In genomic region chr15:80095596-80095995, GRCm38 (mm10) we compare ENCODE assay signal across 17 mouse cellular contexts. TPM values are rescaled to one million over a fixed set of nuclear protein-coding genes. Genes with fewer than 3 reads are reported as not detected.
DNase-seq lines count a peak whose midpoint lies in the region; ATAC-seq and TF ChIP-seq lines count a peak whose summit lies in the region.
"Had no signal": no experiment of that assay in that cellular context is flagged by ENCODE, and none has a peak within 500 bp of the region (broad histone marks: within the 10 kb centered on the region; RNA-seq: fewer than 3 reads in every experiment).

No protein-coding gene starts in this region.

- no peaks in the 10 kb centered on the region for H3K9me3 ChIP-seq in liver, embryonic 12.5 days (replicated peaks)
- H3K9me3 ChIP-seq in MEL (replicated peaks; ENCODE audit: insufficient read depth, low read length) = no peaks in the 10 kb centered on the region
- no peaks in the 10 kb centered on the region for H3K9me3 ChIP-seq in embryonic facial prominence, embryonic 15.5 days (replicated peaks)
- no peaks in the 10 kb centered on the region for H3K9me3 ChIP-seq in stomach, embryonic 15.5 days
- no peaks in the 10 kb centered on the region for H3K9me3 ChIP-seq in forebrain, embryonic 16.5 days (ENCODE audit: control insufficient read depth, low read length)
- H3K9me3 ChIP-seq: heart, embryonic 13.5 days; midbrain, embryonic 13.5 days had no signal

- ATAC-seq in liver, embryonic 12.5 days = no peak
- ATAC-seq in embryonic facial prominence, embryonic 15.5 days (ENCODE audit: insufficient number of reproducible peaks, low FRiP score, low TSS enrichment, low read depth) = no peak
- peak; percentile 44 for ATAC-seq in stomach, embryonic 15.5 days (ENCODE audit: insufficient read depth, low FRiP score, low read depth)
- no peak for ATAC-seq in forebrain, embryonic 16.5 days
- ATAC-seq: inflammation-experienced regulatory T-cells, adult 6 months; midbrain, embryonic 13.5 days; Patski had no signal

- no peak overlapping the region for H3K4me2 ChIP-seq in liver, embryonic 12.5 days
- no peak overlapping the region for H3K4me2 ChIP-seq in embryonic facial prominence, embryonic 15.5 days (replicated peaks)
- no peak overlapping the region for H3K4me2 ChIP-seq in stomach, embryonic 15.5 days
- no peak overlapping the region for H3K4me2 ChIP-seq in forebrain, embryonic 16.5 days (ENCODE audit: low read length)
- H3K4me2 ChIP-seq: heart, embryonic 13.5 days; midbrain, embryonic 13.5 days had no signal

- no peak for TF ChIP-seq RAD21 in MEL (IDR thresholded peaks at IDR 0.05; ENCODE audit: low read depth, low read length)

- H3K9ac ChIP-seq in liver, embryonic 12.5 days = no peak overlapping the region
- H3K9ac ChIP-seq in MEL (ENCODE audit: control insufficient read depth, low read depth, low read length, poor library complexity, severe bottlenecking) = peak overlapping the region; percentile 5; the same call in 1 of the 2 replicates
- H3K9ac ChIP-seq in embryonic facial prominence, embryonic 15.5 days = no peak overlapping the region
- H3K9ac ChIP-seq in stomach, embryonic 15.5 days = no peak overlapping the region
- H3K9ac ChIP-seq in forebrain, embryonic 16.5 days (replicated peaks; ENCODE audit: low read depth, low read length) = no peak overlapping the region
- H3K9ac ChIP-seq: heart, embryonic 13.5 days; midbrain, embryonic 13.5 days had no signal

- no peak for TF ChIP-seq EP300 in MEL (IDR thresholded peaks at IDR 0.05; ENCODE audit: low read depth in 1 of 2, low read length in 2 of 2)

- DNase-seq in liver (no peak), MEL (ENCODE audit: low read depth, low spot score) (no peak), adipocyte (ENCODE audit: low spot score) (no peak)
- DNase-seq: cerebellum, postnatal 10 days; kidney, postnatal 36 days; left cerebral cortex, postnatal 4 days; lung, adult 18-20 months had no signal

- TF ChIP-seq POLR2A in MEL (IDR thresholded peaks at IDR 0.05; ENCODE audit: control insufficient read depth in 1 of 2, insufficient read depth in 1 of 2, low read depth in 1 of 2, low read length in 2 of 2, poor library complexity in 1 of 2) = no peak

- no peak overlapping the region for H3K4me3 ChIP-seq in liver, embryonic 12.5 days
- no peak overlapping the region for H3K4me3 ChIP-seq in MEL (ENCODE audit: control insufficient read depth in 1 of 2, insufficient read depth in 1 of 2, low read depth in 2 of 2, low read length in 2 of 2)
- H3K4me3 ChIP-seq in embryonic facial prominence, embryonic 15.5 days (replicated peaks) = no peak overlapping the region
- H3K4me3 ChIP-seq in stomach, embryonic 15.5 days (replicated peaks) = no peak overlapping the region
- H3K4me3 ChIP-seq in forebrain, embryonic 16.5 days (replicated peaks; ENCODE audit: low read length) = no peak overlapping the region
- H3K4me3 ChIP-seq: heart, embryonic 13.5 days; midbrain, embryonic 13.5 days; myocyte had no signal

- H3K4me1 ChIP-seq in liver, embryonic 12.5 days = peaks cover 77% of the 10 kb centered on the region
- H3K4me1 ChIP-seq in MEL (ENCODE audit: control insufficient read depth in 1 of 2, insufficient read depth in 2 of 2, low read length in 2 of 2) = peaks cover 13 to 37% of the 10 kb centered on the region in 2 experiments; a peak in 3 of 4 replicates
- H3K4me1 ChIP-seq in embryonic facial prominence, embryonic 15.5 days = peaks cover 52% of the 10 kb centered on the region
- H3K4me1 ChIP-seq in stomach, embryonic 15.5 days = peaks cover 29% of the 10 kb centered on the region
- peaks cover 39% of the 10 kb centered on the region for H3K4me1 ChIP-seq in forebrain, embryonic 16.5 days (replicated peaks; ENCODE audit: control insufficient read depth, insufficient read depth, low read length)

- TF ChIP-seq CTCF in MEL (IDR thresholded peaks at IDR 0.05 in 2 of 3, conservative IDR thresholded peaks at IDR 0.05 in 1 of 3; ENCODE audit: control insufficient read depth in 1 of 3, insufficient read depth in 1 of 3, low read depth in 2 of 3, low read length in 3 of 3, poor library complexity in 1 of 3, severe bottlenecking in 1 of 3) = no peak

- WGBS in liver, embryonic 12.5 days (ENCODE audit: insufficient replicate concordance) = 73% methylated on average over 1 of the region's 1 CpGs
- WGBS in embryonic facial prominence, embryonic 15.5 days = 43% methylated on average over 1 of the region's 1 CpGs
- 76% methylated on average over 1 of the region's 1 CpGs for WGBS in stomach, embryonic 15.5 days
- 71% methylated on average over 1 of the region's 1 CpGs for WGBS in forebrain, embryonic 16.5 days

- peaks cover 35% of the 10 kb centered on the region for H3K79me2 ChIP-seq in MEL (ENCODE audit: control insufficient read depth, insufficient read depth, low read length, poor library complexity)

- H3K27ac ChIP-seq in liver, embryonic 12.5 days = peak overlapping the region; percentile 96
- H3K27ac ChIP-seq in MEL (ENCODE audit: control insufficient read depth, low read depth, low read length) = no peak overlapping the region
- 0 out of 2 replicates have a peak overlapping the region, but pooled peaks have one; percentile 45 for H3K27ac ChIP-seq in embryonic facial prominence, embryonic 15.5 days (replicated peaks)
- peak overlapping the region; percentile 66 for H3K27ac ChIP-seq in stomach, embryonic 15.5 days
- no peak overlapping the region for H3K27ac ChIP-seq in forebrain, embryonic 16.5 days (ENCODE audit: low read length)
- H3K27ac ChIP-seq: heart, embryonic 13.5 days; midbrain, embryonic 13.5 days had no signal

- H3K27me3 ChIP-seq in liver, embryonic 12.5 days (replicated peaks) = peaks cover 34% of the 10 kb centered on the region
- H3K27me3 ChIP-seq in MEL (ENCODE audit: control insufficient read depth in 1 of 2, insufficient read depth in 2 of 2, low read length in 2 of 2) = no peaks in the 10 kb centered on the region
- peaks cover 27% of the 10 kb centered on the region for H3K27me3 ChIP-seq in embryonic facial prominence, embryonic 15.5 days
- peaks cover 10% of the 10 kb centered on the region; the same call in 1 of the 2 replicates for H3K27me3 ChIP-seq in stomach, embryonic 15.5 days (replicated peaks)
- H3K27me3 ChIP-seq in forebrain, embryonic 16.5 days (replicated peaks; ENCODE audit: control insufficient read depth, insufficient read depth, low read length) = no peaks in the 10 kb centered on the region
- H3K27me3 ChIP-seq: Patski had no signal

- no peaks in the 10 kb centered on the region for H3K36me3 ChIP-seq in liver, embryonic 12.5 days
- peaks cover 0 to 20% of the 10 kb centered on the region in 2 experiments; a peak in 2 of 4 replicates for H3K36me3 ChIP-seq in MEL (ENCODE audit: control insufficient read depth in 1 of 2, insufficient read depth in 2 of 2, low read length in 2 of 2)
- H3K36me3 ChIP-seq in embryonic facial prominence, embryonic 15.5 days = no peaks in the 10 kb centered on the region
- H3K36me3 ChIP-seq in stomach, embryonic 15.5 days = no peaks in the 10 kb centered on the region
- no peaks in the 10 kb centered on the region for H3K36me3 ChIP-seq in forebrain, embryonic 16.5 days (ENCODE audit: control insufficient read depth, insufficient read depth)
- H3K36me3 ChIP-seq: heart, embryonic 13.5 days; midbrain, embryonic 13.5 days had no signal

TF ChIP-seq in MEL, 35 proteins besides CTCF, POLR2A, EP300 and RAD21 (continues in another document):
- TF ChIP-seq GABPA (IDR thresholded peaks at IDR 0.05; ENCODE audit: low read depth, low read length) (no peak), USF2 (IDR thresholded peaks at IDR 0.05; ENCODE audit: borderline replicate concordance in 1 of 2, insufficient read depth in 1 of 2, low read depth in 1 of 2, low read length in 2 of 2) (no peak), ZMIZ1 (IDR thresholded peaks at IDR 0.05; ENCODE audit: low read depth, low read length) (no peak), GATA1 (IDR thresholded peaks at IDR 0.05; ENCODE audit: low read depth, low read length) (no peak), JUND (IDR thresholded peaks at IDR 0.05; ENCODE audit: low read depth, low read length) (no peak), BHLHE40 (IDR thresholded peaks at IDR 0.05; ENCODE audit: borderline replicate concordance, low read depth, low read length) (no peak), MXI1 (IDR thresholded peaks at IDR 0.05; ENCODE audit: low read depth, low read length) (no peak), CHD1 (IDR thresholded peaks at IDR 0.05; ENCODE audit: low read depth, low read length) (no peak), SMC3 (IDR thresholded peaks at IDR 0.05; ENCODE audit: low read depth, low read length) (no peak)

RNA-seq across cellular contexts. Expression of gene Rpl3, which starts 3.9 kb away (rescaled TPM):
- 912 and 924 TPM in 2 replicates for polyA plus RNA-seq in liver, embryonic 12.5 days (2016; fragmentation: Nextera tagmentation; extraction: Ambion mirVana)
- total RNA-seq in MEL (2012; rRNA removed) = 1,686 and 1,722 TPM in 2 replicates
- polyA plus RNA-seq in MEL (2012; ENCODE audit: insufficient read depth in 1 of 2, insufficient read length in 2 of 2, low read depth in 1 of 2, low replicate concordance in 2 of 2, missing spikeins in 1 of 2) = 1,000 to 10,000 TPM in 1 of 2 experiments, 100 to 1,000 TPM in 1; 543 to 1,096 TPM
- 1,004 and 1,072 TPM in 2 replicates for polyA plus RNA-seq in embryonic facial prominence, embryonic 15.5 days (2015; fragmentation: Nextera tagmentation; extraction: Ambion mirVana)
- 883 and 1,069 TPM in 2 replicates for polyA plus RNA-seq in stomach, embryonic 15.5 days (2015; fragmentation: Nextera tagmentation; extraction: Ambion mirVana)
- polyA plus RNA-seq in forebrain, embryonic 16.5 days (2015; fragmentation: Nextera tagmentation; extraction: Ambion mirVana) = 605 and 629 TPM in 2 replicates

RNA-seq across cellular contexts. Expression of gene Syngr1, which starts 4.5 kb away (rescaled TPM):
- polyA plus RNA-seq in liver, embryonic 12.5 days (2016; fragmentation: Nextera tagmentation; extraction: Ambion mirVana) = 20.4 and 21.9 TPM in 2 replicates
- total RNA-seq in MEL (2012; rRNA removed) = 93.7 and 105 TPM in 2 replicates
- 100 to 1,000 TPM in 1 of 2 experiments, not detected in 1; 115 TPM for polyA plus RNA-seq in MEL (2012; ENCODE audit: insufficient read depth in 1 of 2, insufficient read length in 2 of 2, low read depth in 1 of 2, low replicate concordance in 2 of 2, missing spikeins in 1 of 2)
- polyA plus RNA-seq in embryonic facial prominence, embryonic 15.5 days (2015; fragmentation: Nextera tagmentation; extraction: Ambion mirVana) = 13.5 and 13.7 TPM in 2 replicates
- 32.8 and 34.7 TPM in 2 replicates for polyA plus RNA-seq in stomach, embryonic 15.5 days (2015; fragmentation: Nextera tagmentation; extraction: Ambion mirVana)
- polyA plus RNA-seq in forebrain, embryonic 16.5 days (2015; fragmentation: Nextera tagmentation; extraction: Ambion mirVana) = 49.5 and 58.4 TPM in 2 replicates
- total RNA-seq: neutrophil, adult 5-6 weeks had no signal

RNA-seq across cellular contexts. Expression of gene Tab1, which starts 37.3 kb away (rescaled TPM):
- 18.5 and 18.9 TPM in 2 replicates for polyA plus RNA-seq in liver, embryonic 12.5 days (2016; fragmentation: Nextera tagmentation; extraction: Ambion mirVana)
- 18.2 and 23.3 TPM in 2 replicates for total RNA-seq in MEL (2012; rRNA removed)
- 10 to 100 TPM in 1 of 2 experiments, not detected in 1; 31.1 TPM for polyA plus RNA-seq in MEL (2012; ENCODE audit: insufficient read depth in 1 of 2, insufficient read length in 2 of 2, low read depth in 1 of 2, low replicate concordance in 2 of 2, missing spikeins in 1 of 2)
- 38.2 and 38.7 TPM in 2 replicates for polyA plus RNA-seq in embryonic facial prominence, embryonic 15.5 days (2015; fragmentation: Nextera tagmentation; extraction: Ambion mirVana)
- polyA plus RNA-seq in stomach, embryonic 15.5 days (2015; fragmentation: Nextera tagmentation; extraction: Ambion mirVana) = 29.5 and 33.2 TPM in 2 replicates
- polyA plus RNA-seq in forebrain, embryonic 16.5 days (2015; fragmentation: Nextera tagmentation; extraction: Ambion mirVana) = 40.7 and 43.8 TPM in 2 replicates

Comparison
In these comparisons a context has a peak if more than half of its experiments do, and no peak if none do; other contexts are left out.
1. H3K27ac ChIP-seq: peak in liver, embryonic 12.5 days (single experiment), embryonic facial prominence, embryonic 15.5 days (single experiment) and stomach, embryonic 15.5 days (single experiment); none in MEL (single experiment) and forebrain, embryonic 16.5 days (single experiment).